Mouse (Mus musculus) lung, postnatal 10 days (tissue): ENCODE results near the gene P2rx7.

Source experiments
- DNase-seq: peaks from one replicate; pipeline ENCODE4 v3.0.0; 2021

The P2rx7 gene

DNA sequence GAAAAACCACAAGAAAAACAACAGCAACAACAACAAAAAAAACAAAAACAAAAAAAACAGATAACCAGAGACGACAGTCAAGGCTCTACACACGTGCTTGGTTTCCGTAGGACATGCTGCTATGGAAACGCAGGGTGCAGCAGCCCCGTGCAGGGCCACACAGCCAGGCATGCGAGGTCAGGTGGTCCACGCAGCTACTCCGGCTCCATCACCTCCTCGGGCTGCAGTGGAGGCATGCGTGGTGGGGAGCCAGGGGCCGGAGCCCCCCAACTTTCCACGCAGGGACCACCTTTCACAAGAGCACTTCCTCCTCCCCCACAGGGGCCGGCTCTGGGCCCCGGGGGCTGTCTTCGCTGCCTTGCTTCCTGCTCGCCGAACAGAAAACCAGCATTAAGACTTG, 90.2 kb downstream of the P2rx7 start:
- no peak for DNase-seq

DNA sequence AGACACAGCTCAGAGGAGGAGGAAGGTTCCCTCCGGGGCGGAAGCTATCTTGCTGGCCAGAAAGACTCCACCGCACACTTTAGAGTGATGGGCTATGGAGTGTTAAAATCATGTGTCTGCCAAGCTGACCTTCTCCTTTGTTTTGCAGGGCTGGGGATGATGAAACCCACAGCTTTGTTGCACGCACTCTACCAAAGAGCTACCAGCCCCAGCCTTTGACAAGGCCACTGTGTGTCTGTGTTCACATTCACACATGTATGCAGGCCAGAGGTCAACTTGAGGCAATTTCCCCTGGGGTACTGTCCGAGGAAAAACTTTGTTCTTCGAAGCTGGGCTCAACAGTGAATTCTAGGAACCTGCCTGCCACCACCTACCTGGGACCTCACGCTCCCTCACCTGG, 92.1 kb downstream of the P2rx7 start:
- no peak for DNase-seq

DNA sequence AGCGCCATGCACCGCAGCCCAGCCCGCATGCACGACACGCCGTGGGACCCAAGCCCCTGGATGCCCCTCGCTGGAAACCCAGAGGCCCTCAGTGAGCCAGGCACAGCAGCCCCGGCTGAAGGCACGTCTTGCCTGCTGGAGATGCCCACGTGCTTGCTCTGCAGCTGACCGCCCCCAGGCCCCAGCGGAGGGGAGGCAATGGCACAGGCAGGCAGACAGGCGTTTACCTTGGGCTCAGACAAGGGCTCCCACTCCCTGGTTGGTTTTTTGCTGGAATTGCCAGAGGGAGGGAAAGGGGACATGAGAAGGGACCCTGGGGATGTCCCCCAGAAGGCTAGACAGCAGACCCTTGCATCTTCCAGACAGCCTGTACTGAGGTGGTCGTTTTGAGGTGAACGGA, 93.0 kb downstream of the P2rx7 start:
- DNase-seq = no peak
